Mouse (Mus musculus): ENCODE measurements around the gene Il18. TPM values are rescaled to one million over a fixed set of nuclear protein-coding genes. Genes with fewer than 3 reads are reported as not detected.

The Il18 gene
- total and polyA plus RNA-seq, 3 experiments, result not detected

DNA sequence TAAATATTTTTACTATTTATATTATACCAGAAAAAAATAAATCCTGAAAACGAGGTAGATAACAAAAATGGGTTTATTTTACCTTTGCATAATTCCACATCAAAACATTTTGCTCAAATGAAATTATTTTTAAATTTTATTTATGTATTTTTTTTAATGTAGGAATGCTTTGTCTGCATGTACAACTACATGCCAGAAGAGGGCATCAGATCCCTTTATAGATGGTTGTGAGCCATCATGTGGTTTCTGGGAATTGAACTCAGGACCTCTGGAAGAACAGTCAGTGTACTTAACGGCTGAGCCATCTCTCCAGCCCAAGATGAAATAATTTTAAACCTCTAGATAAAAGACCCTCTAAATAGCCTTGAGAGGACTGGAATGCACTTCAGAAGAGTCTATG lies 33.1 kb upstream of the Il18 start:
- Histone ChIP-seq H3K4me3 (ENCODE audit: low read depth, low read length) (no peak overlapping the region), H3K36me3 (replicated peaks) (peaks cover 37% of the 10 kb centered on the region), H3K9me3 (replicated peaks) (no peaks in the 10 kb centered on the region), H3K4me1 (ENCODE audit: insufficient read depth, low read depth, low read length) (peaks cover 6% of the 10 kb centered on the region), H3K27me3 (ENCODE audit: insufficient read depth, low read length) (no peaks in the 10 kb centered on the region)
- TF ChIP-seq POLR2AphosphoS5 (IDR thresholded peaks at IDR 0.05; ENCODE audit: insufficient replicate concordance, low read depth, low read length) (no peak), TAL1 (conservative IDR thresholded peaks at IDR 0.05; ENCODE audit: low read depth, low read length) (no peak), CTCF (IDR thresholded peaks at IDR 0.05; ENCODE audit: low read depth, low read length) (no peak), GATA2 (IDR thresholded peaks at IDR 0.05; ENCODE audit: borderline replicate concordance, low read depth, low read length) (no peak), GATA1 (IDR thresholded peaks at IDR 0.05; ENCODE audit: borderline replicate concordance, low read length) (no peak)
- no peak for ATAC-seq (ENCODE audit: extremely low read depth, insufficient number of reproducible peaks, low FRiP score, poor library complexity, severe bottlenecking)
- DNase-seq (ENCODE audit: low spot score), result no peak

DNA sequence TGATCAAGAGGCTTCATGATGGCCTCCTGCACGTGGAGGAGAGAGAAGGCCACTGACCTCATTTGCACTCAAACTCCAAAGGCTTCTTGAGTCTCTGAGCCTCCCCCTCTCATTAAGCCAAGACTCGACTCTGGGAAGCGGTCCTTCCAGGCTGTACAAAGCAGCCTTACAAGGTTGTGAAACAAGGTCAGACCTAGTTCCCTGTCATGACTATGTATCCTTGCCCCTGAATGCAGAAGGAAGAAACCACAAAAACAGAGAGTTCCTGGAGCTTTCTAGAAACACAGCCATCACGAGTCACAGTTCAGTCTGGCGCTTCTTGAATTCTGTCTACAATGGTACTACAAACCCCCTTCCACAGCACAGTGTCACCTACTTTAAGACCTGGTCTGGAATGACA lies 32.1 kb upstream of the Il18 start:
- no peaks in the 10 kb centered on the region for H3K9me3 ChIP-seq (replicated peaks)
- no peaks in the 10 kb centered on the region for H3K27me3 ChIP-seq (ENCODE audit: insufficient read depth, low read length)
- peaks cover 44% of the 10 kb centered on the region for H3K36me3 ChIP-seq (replicated peaks)
- no peak overlapping the region for H3K4me3 ChIP-seq (ENCODE audit: low read depth, low read length)
- TF ChIP-seq CTCF (IDR thresholded peaks at IDR 0.05; ENCODE audit: low read depth, low read length) (no peak), GATA1 (IDR thresholded peaks at IDR 0.05; ENCODE audit: borderline replicate concordance, low read length) (no peak), TAL1 (conservative IDR thresholded peaks at IDR 0.05; ENCODE audit: low read depth, low read length) (no peak), POLR2AphosphoS5 (IDR thresholded peaks at IDR 0.05; ENCODE audit: insufficient replicate concordance, low read depth, low read length) (no peak), GATA2 (IDR thresholded peaks at IDR 0.05; ENCODE audit: borderline replicate concordance, low read depth, low read length) (no peak)
- H3K4me1 ChIP-seq (ENCODE audit: insufficient read depth, low read depth, low read length), result peaks cover 13% of the 10 kb centered on the region
- ATAC-seq (ENCODE audit: extremely low read depth, insufficient number of reproducible peaks, low FRiP score, poor library complexity, severe bottlenecking), result no peak
- no peak for DNase-seq (ENCODE audit: low spot score)

DNA sequence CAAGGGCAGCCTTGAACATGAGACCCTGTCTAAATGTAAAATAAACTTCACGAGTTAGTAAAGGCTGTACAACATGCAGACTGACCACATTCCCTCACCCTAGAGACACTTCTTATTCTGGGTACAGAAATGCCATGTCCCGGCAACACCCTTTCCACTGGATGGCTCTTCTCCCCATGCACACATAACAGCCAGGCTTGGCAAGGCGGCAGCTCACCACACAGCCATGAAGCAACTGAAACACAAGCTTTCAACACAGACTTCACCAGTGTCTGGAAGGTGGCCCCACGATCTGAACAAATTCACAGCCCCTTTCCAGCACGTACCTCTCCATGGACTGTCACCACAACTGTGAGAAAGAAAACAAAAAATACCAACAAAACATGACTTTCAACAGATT lies 29.7 kb upstream of the Il18 start:
- Histone ChIP-seq H3K9me3 (replicated peaks) (no peaks in the 10 kb centered on the region), H3K4me1 (ENCODE audit: insufficient read depth, low read depth, low read length) (peaks cover 19% of the 10 kb centered on the region), H3K27me3 (ENCODE audit: insufficient read depth, low read length) (no peaks in the 10 kb centered on the region), H3K4me3 (ENCODE audit: low read depth, low read length) (no peak overlapping the region), H3K36me3 (replicated peaks) (peaks cover 44% of the 10 kb centered on the region)
- TF ChIP-seq GATA1 (IDR thresholded peaks at IDR 0.05; ENCODE audit: borderline replicate concordance, low read length) (no peak), GATA2 (IDR thresholded peaks at IDR 0.05; ENCODE audit: borderline replicate concordance, low read depth, low read length) (no peak), TAL1 (conservative IDR thresholded peaks at IDR 0.05; ENCODE audit: low read depth, low read length) (no peak), POLR2AphosphoS5 (IDR thresholded peaks at IDR 0.05; ENCODE audit: insufficient replicate concordance, low read depth, low read length) (no peak), CTCF (IDR thresholded peaks at IDR 0.05; ENCODE audit: low read depth, low read length) (no peak)
- no peak for DNase-seq (ENCODE audit: low spot score)
- ATAC-seq (ENCODE audit: extremely low read depth, insufficient number of reproducible peaks, low FRiP score, poor library complexity, severe bottlenecking), result no peak

DNA sequence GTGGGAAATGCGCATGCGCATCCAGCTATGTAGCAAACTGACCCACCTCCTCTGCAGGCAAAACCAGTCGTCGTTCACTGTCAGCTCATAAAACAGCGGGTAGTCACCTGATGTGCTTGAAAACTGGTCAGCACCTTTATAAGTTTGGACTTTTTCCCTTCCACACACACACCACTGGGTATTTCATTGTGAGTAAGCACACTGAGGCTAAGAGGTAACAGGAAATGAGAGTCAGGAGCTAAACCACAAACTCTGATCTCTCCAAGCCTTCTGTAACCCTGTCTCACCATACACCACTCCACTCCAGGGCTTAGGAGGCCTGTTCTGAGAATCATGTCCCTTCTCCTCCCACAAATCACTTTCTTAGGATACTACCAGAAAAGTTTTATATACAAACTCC lies 29.0 kb upstream of the Il18 start:
- DNase-seq (ENCODE audit: low spot score), result no peak

DNA sequence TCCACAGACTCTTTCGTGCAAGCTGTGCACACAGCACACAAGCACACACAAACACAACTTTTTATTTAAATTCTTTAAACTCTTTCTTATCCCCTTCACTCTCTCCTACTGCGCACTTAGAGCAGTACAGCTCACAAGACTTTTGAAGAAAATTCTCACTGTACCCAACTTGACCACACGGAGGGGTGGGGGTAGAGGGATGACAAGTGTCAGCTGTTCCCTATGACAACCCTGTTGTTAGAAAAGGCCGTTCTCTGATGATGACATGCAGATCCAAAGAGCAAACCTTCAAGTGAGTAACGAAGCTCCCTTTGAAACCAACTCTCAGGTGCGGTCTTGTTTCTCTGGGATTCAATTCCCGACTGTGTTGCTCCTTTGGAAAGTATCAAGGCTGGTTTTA lies 26.8 kb upstream of the Il18 start:
- DNase-seq (ENCODE audit: low spot score) (peak; percentile 20), ATAC-seq (ENCODE audit: extremely low read depth, insufficient number of reproducible peaks, low FRiP score, poor library complexity, severe bottlenecking) (no peak)
- Histone ChIP-seq H3K36me3 (replicated peaks) (peaks cover 24% of the 10 kb centered on the region), H3K27me3 (ENCODE audit: insufficient read depth, low read length) (no peaks in the 10 kb centered on the region), H3K9me3 (replicated peaks) (no peaks in the 10 kb centered on the region), H3K4me3 (ENCODE audit: low read depth, low read length) (peak overlapping the region; percentile 93), H3K4me1 (ENCODE audit: insufficient read depth, low read depth, low read length) (peaks cover 16% of the 10 kb centered on the region)
- TF ChIP-seq CTCF (IDR thresholded peaks at IDR 0.05; ENCODE audit: low read depth, low read length) (no peak), TAL1 (conservative IDR thresholded peaks at IDR 0.05; ENCODE audit: low read depth, low read length) (no peak), GATA2 (IDR thresholded peaks at IDR 0.05; ENCODE audit: borderline replicate concordance, low read depth, low read length) (no peak), GATA1 (IDR thresholded peaks at IDR 0.05; ENCODE audit: borderline replicate concordance, low read length) (no peak)

More for the DNA sequence above, 29.0 kb upstream of the Il18 start:
- TF ChIP-seq CTCF (IDR thresholded peaks at IDR 0.05; ENCODE audit: low read depth, low read length) (no peak), POLR2AphosphoS5 (IDR thresholded peaks at IDR 0.05; ENCODE audit: insufficient replicate concordance, low read depth, low read length) (no peak), GATA1 (IDR thresholded peaks at IDR 0.05; ENCODE audit: borderline replicate concordance, low read length) (no peak), GATA2 (IDR thresholded peaks at IDR 0.05; ENCODE audit: borderline replicate concordance, low read depth, low read length) (no peak), TAL1 (conservative IDR thresholded peaks at IDR 0.05; ENCODE audit: low read depth, low read length) (no peak)
- H3K4me3 ChIP-seq (ENCODE audit: low read depth, low read length), result no peak overlapping the region
- no peaks in the 10 kb centered on the region for H3K27me3 ChIP-seq (ENCODE audit: insufficient read depth, low read length)
- H3K4me1 ChIP-seq (ENCODE audit: insufficient read depth, low read depth, low read length), result peaks cover 18% of the 10 kb centered on the region
- no peak for ATAC-seq (ENCODE audit: extremely low read depth, insufficient number of reproducible peaks, low FRiP score, poor library complexity, severe bottlenecking)
- H3K36me3 ChIP-seq (replicated peaks), result peaks cover 39% of the 10 kb centered on the region
- H3K9me3 ChIP-seq (replicated peaks), result no peaks in the 10 kb centered on the region

DNA sequence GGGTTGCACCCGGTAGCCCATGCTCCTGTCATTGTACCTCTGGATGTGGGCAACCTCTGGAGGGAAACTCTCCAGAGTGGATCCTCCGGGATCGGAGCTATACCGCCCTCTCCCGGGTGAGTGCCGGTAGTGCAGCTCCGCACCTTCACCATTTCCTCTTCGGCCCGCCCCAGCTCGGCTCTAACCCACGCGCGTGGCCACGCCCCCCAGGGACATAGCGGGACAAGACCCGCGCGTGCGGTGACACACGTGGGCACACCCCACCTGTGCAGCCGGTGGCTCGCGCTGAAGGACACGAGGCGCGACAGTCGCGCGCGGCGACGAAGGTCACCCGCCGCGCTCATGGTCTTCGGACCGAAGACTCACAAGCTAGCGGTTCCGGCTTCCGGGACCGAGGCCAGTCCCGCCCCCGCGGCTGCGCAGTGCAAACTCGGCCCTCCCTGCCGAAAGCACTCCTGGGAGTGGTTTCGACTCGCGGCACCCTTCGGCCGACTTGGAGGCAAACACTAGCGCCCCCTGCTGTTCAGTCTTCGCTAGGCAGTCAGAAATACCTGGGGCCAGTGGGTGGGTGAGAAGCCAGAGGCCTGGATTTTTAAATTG lies 26.2 kb upstream of the Il18 start, which contains the start of gene Pts:
Gene Pts (minus strand): TSS at position 432 of the 600 bp plus-strand sequence.
- Histone ChIP-seq H3K27me3 (ENCODE audit: insufficient read depth, low read length) (no peaks in the 10 kb centered on the region), H3K36me3 (replicated peaks) (peaks cover 24% of the 10 kb centered on the region), H3K4me1 (ENCODE audit: insufficient read depth, low read depth, low read length) (peaks cover 19% of the 10 kb centered on the region), H3K4me3 (ENCODE audit: low read depth, low read length) (peak within 1 kb of the TSS; percentile 93), H3K9me3 (replicated peaks) (no peaks in the 10 kb centered on the region)
- DNase-seq (ENCODE audit: low spot score), result peak; percentile 94
- peak; percentile 67 for ATAC-seq (ENCODE audit: extremely low read depth, insufficient number of reproducible peaks, low FRiP score, poor library complexity, severe bottlenecking)
- TF ChIP-seq GATA2 (IDR thresholded peaks at IDR 0.05; ENCODE audit: borderline replicate concordance, low read depth, low read length) (no peak), CTCF (IDR thresholded peaks at IDR 0.05; ENCODE audit: low read depth, low read length) (peak; percentile 91), GATA1 (IDR thresholded peaks at IDR 0.05; ENCODE audit: borderline replicate concordance, low read length) (no peak)
